Mouse (Mus musculus) kidney, postnatal 14 days (tissue): ENCODE results near the gene Adm2.

ENCODE experiments used
- DNase-seq: peaks from one replicate; pipeline ENCODE4 v3.0.0; 2022; ENCODE audit warnings: mixed read lengths

Adm2 gene

GRCm38 (mm10) chr15:89322670-89323522 lies at the start of gene Adm2:
Gene Adm2, plus strand, starts transcription at chr15:89322720.
- no peak for DNase-seq

DNA sequence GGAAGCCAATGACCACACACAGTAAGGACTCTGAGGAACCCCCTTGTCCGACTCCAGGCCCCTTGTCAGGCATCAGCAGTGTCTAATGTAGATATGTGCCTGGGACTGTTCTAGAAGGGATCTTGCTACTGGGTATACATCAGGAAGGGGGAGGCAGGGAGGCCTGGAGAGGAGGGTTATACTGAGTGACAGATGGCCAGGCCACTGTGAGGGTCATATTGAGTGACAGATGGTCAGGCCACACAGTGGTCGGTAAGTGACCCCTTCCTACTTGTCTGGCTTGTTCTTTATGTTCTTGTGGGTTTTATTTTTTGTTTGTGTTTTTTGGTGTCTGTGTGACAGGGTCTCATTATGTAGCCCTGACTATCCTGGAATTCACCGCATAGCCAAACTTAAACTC lies 47.0 kb upstream of the Adm2 start:
- DNase-seq, result no peak

DNA sequence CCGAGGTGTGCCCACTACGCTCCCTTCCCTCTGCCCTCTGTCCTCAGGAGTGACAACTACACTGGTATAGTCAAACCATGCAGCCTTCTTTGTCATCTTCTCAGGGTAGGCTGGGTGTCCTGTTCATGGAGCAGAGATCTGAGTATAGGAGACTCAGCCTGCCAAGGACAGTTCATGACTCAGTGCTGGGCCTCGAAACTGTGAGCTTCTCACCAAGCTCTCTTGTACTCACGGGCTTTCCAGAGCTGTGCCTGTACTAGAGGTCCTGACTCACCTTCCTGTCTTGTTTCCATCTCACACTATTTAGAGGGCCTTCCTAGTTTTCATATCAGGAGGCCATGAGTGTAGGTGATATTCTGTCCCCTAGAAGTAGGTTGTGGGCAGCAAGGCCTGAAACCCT lies 45.2 kb upstream of the Adm2 start:
- DNase-seq, result no peak

DNA sequence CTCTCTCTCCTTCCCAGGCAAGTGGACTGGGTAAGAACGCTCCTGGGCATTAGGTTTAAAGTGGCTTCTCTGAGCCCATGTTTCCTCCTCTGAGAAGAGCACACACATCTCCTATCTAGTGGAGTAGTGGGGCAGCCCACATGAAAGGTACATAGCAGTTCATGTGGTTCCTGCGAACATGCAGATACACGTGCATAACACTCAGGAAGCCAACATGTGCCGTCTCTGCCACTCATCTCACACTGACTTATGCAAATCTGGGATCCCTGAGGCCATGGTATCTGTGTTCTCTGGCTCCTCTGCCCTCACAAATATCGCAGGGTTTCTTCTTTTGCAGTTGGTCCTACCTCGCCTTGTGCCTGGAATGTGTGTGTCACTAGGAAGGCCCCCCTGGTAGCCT lies 40.0 kb upstream of the Adm2 start:
- no peak for DNase-seq

- no peak for DNase-seq
Measured at GRCm38 (mm10) chr15:89284094-89284493, 38.4 kb upstream of the Adm2 start.

- peak; percentile 28 for DNase-seq
Measured at GRCm38 (mm10) chr15:89285004-89285403, 37.5 kb upstream of the Adm2 start.

GRCm38 (mm10) chr15:89285478-89285877 lies 37.0 kb upstream of the Adm2 start:
- DNase-seq, result no peak

DNA sequence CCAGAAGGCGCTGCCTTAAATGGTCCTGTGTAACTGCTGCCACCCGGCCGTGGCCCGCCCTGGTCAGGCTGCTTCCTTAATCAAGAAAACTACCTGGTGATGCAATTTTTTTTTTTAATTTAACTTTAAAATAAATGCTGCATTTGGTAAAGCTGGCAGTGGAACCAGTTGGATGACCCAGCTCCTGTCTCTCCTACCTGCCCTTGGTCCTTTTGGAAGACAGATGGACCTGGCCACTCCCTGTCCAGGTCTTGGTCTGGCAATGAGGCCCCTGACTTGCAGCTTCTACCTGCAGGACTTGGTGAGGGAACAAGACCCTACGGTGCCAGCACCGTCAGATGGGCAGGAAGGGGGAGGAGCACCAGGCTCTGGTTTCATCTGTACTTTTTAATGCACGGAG lies 36.4 kb upstream of the Adm2 start:
- no peak for DNase-seq

- no peak for DNase-seq
Measured at GRCm38 (mm10) chr15:89286582-89286981, 35.9 kb upstream of the Adm2 start.

GRCm38 (mm10) chr15:89288227-89288767 lies 34.2 kb upstream of the Adm2 start:
- DNase-seq, result no peak

GRCm38 (mm10) chr15:89289455-89289854 lies 33.1 kb upstream of the Adm2 start:
- no peak for DNase-seq

GRCm38 (mm10) chr15:89291521-89291920 lies 31.0 kb upstream of the Adm2 start:
- DNase-seq, result no peak

DNA sequence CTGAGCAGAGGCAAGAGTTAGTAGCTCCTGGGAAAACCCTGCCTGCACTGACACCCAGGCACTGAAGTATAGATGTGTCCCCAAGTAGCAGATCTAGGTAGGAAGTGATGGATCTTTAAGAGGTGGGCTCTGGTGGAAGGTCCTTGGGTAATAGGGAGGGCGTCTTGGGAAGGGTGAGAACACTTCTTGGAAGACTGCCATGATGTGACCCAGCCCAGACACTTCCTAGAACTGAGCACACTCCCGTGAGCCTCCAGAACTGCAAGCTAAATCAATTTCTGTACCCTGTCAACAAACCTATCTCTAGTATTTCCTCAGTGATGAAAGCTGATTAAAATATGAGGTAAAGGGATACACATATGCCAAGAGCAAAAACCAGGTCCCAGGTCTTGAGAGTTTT lies 29.7 kb upstream of the Adm2 start:
- no peak for DNase-seq

- no peak for DNase-seq
Measured at GRCm38 (mm10) chr15:89293778-89294177, 28.7 kb upstream of the Adm2 start.

GRCm38 (mm10) chr15:89295580-89296165 lies 26.8 kb upstream of the Adm2 start:
- DNase-seq, result no peak

DNA sequence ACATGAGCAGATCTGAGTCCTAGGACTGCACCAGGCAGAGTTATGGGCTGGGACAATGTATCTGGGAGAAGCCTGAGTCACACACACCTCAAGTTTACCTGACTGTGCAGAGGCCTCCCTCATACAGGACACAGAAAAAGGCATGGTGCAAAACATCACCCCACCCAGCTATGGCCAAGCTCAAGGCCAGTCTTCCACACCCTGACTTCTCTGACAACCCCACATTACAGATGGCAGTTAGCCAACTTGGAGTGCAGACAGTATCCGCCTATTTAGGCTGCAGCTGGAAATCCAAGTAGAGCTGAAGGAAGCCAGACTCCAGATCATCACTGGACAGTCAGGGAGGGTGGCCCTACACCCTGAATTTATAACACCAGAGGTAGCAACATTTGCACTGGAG lies 26.1 kb upstream of the Adm2 start:
- peak; percentile 43 for DNase-seq

DNA sequence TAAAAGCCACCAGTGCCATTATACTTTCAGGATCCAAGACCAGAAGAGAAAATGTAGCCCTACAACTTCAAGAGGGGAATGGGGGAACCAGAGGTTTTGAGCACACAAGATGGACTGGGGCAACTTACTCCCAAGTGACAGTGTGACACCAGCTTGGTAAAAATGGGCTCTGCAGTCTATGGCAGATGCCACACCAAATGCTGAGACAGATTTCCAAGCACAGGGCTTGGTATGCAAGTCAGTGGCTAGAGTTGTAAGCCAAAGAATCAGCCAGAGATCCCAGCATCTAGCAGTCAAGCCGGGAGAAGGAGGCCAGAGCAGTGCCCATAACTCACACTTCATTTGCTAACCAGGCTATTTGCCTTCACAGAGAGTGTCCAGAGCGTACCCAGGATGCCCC lies 24.8 kb upstream of the Adm2 start:
- no peak for DNase-seq

- DNase-seq, result peak; percentile 60
Measured at GRCm38 (mm10) chr15:89300180-89300579, 22.3 kb upstream of the Adm2 start.

DNA sequence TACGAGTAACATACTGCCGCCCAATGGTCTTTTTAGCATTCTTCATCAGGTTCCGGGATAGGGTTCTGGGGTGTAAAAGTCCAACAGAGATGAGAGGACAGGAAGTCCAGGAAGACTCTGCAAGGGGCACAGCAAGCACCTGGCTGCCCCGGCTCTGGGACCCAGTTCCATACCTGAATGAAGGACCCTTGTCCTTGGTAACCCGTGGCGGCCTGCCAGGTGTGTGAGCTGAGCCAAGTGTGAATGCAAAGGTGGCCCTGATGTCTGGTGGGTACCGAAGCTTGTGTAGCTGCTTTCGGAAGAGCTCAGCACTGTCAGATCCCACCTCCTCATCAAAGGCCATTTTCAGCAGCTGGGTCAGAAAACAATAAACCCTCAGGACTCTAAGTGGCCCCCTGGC lies 21.9 kb upstream of the Adm2 start:
- DNase-seq, result peak; percentile 57

GRCm38 (mm10) chr15:89305966-89306365 lies 16.6 kb upstream of the Adm2 start:
- DNase-seq, result no peak

DNA sequence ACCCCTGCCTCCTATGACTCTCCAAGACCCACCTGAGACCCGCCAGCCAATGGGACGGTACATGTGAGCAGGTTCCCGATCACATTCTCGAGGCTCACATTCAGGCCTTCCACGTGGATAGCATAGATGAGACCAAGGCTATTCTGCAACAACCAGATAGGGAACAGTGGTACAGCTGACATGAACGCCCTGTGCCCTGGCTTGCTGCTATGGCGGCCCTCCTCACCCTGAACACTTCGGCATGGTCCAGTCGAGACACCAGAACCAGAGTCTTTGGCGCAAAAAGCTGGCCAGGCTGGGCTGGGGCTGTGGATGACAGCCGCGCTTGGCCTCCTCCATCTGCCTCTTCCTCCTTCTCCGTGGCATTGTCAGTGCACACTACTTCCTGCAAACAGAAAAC lies 15.1 kb upstream of the Adm2 start:
- no peak for DNase-seq

- no peak for DNase-seq
Measured at GRCm38 (mm10) chr15:89308406-89309139, 13.9 kb upstream of the Adm2 start.

DNA sequence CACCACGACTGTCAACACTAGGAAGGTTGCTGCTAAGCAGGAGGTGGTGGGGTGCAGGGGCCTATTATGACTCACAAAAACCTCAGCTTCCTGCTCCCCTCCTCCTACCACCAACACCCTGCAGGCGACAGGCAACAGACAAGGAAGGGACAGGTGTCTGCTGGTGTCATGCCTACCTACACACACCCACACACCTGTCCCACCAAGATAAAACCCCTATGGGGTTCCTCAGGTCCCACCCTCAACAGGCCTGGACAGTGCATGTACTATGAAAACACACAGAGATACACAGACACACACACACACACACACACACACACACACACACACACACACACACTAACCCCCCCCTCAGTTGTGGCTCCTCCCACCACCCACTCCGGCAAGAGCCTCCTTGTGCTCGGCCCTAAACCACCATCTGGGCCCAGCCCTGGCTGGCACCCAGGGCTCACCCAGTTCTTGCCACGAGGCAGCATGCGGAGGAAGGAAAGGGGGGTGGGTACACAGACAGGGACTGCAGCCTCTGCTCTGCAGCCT lies 12.5 kb upstream of the Adm2 start:
- no peak for DNase-seq
